Mouse (Mus musculus) embryonic fibroblast, embryonic 13.5 days (primary cell): ENCODE data around the gene Psmd8. TPM values are rescaled to one million over a fixed set of nuclear protein-coding genes. Genes with fewer than 3 reads are reported as not detected.

ENCODE experiments used
- H3K27ac ChIP-seq: 2 replicates; pipeline ENCODE4 v1.5.1; 2012; ENCODE audit warnings: low read length, control low read depth, inconsistent platforms; ENCODE audit not compliant: insufficient read depth
- H3K4me1 ChIP-seq: 2 replicates; pipeline ENCODE4 v1.6.1; 2011; ENCODE audit warnings: low read length; ENCODE audit not compliant: control insufficient read depth, insufficient read depth
- H3K4me3 ChIP-seq: 2 replicates; pipeline ENCODE4 v1.5.1; 2011; ENCODE audit warnings: mild to moderate bottlenecking, control low read depth, low read length; ENCODE audit not compliant: insufficient read depth
- CTCF ChIP-seq: IDR thresholded peaks from 2 replicates; pipeline ENCODE4 v1.5.1; 2011; ENCODE audit warnings: mild to moderate bottlenecking, control low read depth, low read length, moderate library complexity, borderline replicate concordance; ENCODE audit not compliant: insufficient read depth
- POLR2A ChIP-seq: IDR thresholded peaks from 2 replicates; pipeline ENCODE4 v1.6.1; 2011; ENCODE audit warnings: low read depth, mild to moderate bottlenecking, control low read depth, low read length, moderate library complexity
- polyA plus RNA-seq: library from polyadenylated mRNA; stranded (reverse); fragments of >200 nt; gene quantifications from 2 replicates; pipeline ENCODE4 v1.2.4, GENCODE M21; 2011; ENCODE audit warnings: low read depth; ENCODE audit not compliant: missing spikeins, insufficient read length

The Psmd8 gene
- polyA plus RNA-seq, 1 experiment = 374 TPM

DNA sequence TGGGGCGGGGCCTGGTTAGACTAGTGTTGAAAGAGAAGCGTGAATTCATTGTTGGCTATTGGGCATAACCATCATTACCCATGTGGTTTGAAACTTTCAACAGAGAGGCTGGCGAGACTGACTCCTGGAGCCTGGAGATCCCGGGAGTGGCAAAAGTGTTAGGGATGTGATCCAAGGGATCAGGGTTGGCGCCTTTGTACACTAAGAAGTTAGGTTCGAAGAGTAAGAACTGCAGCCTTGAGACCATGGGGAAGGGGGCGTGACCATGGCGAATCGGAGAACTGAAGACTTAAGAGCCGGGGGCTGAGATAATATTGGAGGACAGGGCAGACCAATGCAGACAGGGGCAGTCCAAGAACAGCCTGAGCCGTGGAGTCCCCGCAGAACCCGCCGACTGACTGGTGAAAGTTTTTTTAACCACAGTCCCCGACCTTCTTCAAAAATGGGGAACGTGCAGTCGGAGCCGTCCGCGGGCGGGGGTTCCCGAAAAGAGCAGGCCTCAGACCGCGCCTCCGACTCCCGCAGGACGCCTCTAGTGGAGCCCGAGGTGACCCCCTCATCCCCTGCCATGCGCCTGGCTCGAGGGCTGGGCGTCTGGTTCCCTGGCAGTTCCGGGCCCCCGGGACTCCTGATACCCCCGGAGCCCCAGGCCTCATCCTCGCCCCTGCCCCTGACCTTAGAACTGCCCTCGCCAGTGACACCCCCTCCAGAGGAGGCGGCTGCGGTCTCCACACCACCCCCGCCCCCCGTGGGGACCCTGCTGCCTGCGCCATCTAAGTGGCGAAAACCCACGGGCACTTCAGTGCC is 9.5 kb downstream of the Psmd8 start:
- TF ChIP-seq CTCF = no peak
- no peak for TF ChIP-seq POLR2A
- H3K4me1 ChIP-seq = peaks cover 9% of the 10 kb centered on the region
- peak overlapping the region; percentile 48 for H3K27ac ChIP-seq
- H3K4me3 ChIP-seq = peak overlapping the region; percentile 53

DNA sequence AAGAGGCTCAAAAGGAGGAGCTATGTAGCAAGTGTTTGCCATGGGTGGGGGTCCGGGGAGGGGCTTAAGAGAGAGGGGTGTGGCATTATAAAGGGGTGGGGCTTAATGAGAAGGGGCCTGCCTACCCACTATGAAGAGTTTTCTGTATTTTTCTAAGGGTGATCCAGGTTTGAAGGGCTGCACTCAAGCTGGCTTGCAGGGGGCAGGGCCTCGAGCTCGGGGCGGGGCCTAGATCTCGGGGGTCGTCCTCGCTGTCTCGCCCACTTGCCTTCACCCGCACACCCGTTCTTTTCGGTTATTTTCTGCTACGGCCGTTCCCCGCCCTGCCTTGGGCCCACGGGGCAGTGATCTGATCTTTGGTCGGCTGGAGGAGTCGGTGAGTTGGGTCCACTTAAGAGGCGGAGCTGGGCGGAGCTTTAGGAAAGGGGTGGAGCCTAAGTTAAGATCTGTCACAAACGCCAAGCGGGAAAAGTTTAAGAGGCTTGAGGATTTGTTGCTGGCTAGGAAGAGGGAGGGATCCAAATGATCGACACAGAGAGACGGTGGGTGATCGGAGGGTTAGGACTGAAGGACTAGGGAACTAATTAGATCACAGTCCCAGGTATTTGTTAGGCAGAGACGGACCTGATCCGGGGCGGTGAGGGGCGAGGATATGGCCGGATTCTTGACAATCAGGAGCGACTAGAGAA is 10.3 kb downstream of the Psmd8 start, which contains the start of the genes Ggn and Spred3:
Gene Ggn, plus strand, starts transcription at position 145 of the 689 bp plus-strand sequence.
Gene Spred3, minus strand, starts transcription at position 346 of the 689 bp plus-strand sequence.
- H3K4me1 ChIP-seq = peaks cover 9% of the 10 kb centered on the region
- TF ChIP-seq POLR2A (peak; percentile 64), CTCF (no peak)
- peak within 1 kb of the TSS; percentile 84 for H3K4me3 ChIP-seq
- H3K27ac ChIP-seq = peak within 1 kb of the TSS; percentile 84

DNA sequence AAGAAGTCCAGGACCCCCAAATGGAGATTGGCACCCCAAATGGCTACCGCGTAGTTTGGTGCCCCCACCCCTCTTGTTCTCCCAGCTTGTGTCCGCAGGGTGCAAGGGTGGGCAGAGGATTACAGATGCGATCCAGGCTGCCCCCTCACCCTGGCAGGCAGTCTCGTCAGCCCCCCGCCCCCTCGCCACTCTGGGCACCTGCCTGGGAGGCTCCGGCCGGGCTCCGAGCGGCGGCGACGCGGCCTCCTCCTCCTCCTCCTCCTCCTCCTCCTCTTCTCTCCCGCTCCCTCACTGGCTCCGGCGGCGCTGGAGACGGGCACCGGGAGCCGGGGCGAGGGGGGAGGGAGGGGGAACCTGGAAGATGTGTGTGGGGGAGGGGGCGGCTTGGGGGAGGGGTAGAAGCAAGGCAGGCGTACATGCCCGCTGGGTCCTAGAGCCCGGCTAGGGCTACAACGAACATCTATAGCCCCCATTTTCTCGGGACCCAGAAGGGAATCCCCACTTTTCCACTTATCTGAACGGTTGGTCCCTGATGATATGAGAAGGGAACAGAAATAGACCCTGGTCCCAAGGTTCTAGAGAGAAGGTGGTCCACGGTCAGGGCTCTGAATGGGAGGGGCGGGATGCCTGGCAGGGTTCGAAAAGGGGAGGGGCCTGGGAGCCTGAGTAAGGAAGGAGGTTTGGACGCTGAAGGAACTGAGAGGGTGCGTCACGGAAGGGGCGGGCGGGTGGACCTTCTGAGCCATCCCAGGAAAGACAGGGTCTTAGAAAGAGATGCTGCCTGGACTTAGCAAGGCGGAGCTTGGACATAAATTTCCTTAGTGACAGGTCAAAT is 11.1 kb downstream of the Psmd8 start:
- TF ChIP-seq CTCF (no peak), POLR2A (no peak)
- Histone ChIP-seq H3K27ac (peak overlapping the region; percentile 80), H3K4me3 (peak overlapping the region; percentile 84), H3K4me1 (peaks cover 9% of the 10 kb centered on the region)

DNA sequence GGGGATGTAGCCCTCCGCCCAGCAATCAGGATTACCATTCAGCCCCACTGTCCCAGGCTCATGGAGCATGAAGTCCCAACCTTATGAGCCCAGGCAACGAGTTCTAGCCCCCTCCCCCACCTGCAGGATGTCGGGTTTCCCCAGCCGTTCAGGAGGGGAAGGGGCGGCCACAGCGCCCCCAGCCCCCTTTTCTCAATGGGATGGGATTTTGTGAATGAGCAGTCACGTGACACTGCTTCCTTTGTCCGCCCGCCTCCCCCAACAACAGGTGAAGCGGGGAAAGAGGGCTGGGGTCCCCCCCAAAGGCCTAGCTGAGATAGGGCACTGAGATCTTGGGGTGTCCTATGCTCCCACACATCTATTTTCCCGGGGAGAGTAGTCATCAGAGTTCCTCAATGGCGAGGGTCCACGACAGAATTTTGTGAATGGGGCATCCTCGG is 11.7 kb downstream of the Psmd8 start:
- peaks cover 9% of the 10 kb centered on the region for H3K4me1 ChIP-seq
- TF ChIP-seq POLR2A = no peak
- no peak for TF ChIP-seq CTCF
- peak overlapping the region; percentile 84 for H3K4me3 ChIP-seq
- H3K27ac ChIP-seq = peak overlapping the region; percentile 66

DNA sequence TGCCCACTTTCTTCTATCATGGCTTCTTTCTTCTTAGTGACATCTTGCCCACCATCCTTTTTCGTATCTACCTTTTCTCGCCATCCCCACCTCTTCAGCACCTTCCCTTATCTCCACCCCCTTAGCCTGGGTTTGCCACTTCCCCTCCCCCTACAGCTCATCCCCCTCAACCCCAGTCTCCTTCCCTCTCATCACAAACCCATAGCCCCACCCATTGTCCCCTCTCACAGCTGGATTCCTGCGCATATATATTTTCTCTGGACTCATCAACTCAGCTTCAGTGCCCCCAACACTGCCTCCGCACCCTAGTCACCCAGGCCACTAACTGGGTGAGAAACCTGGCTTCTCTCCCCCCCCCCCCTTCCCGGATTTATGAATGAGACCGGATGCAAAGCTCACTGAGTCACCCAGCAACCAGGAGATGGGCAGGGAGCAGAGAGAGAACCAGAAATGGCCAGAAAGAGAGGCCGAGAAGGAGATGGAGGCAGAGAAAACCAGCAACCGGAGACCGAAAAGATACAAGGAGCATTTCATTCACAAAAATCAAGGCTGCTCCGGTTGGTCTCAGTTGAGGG is 12.3 kb downstream of the Psmd8 start:
- Histone ChIP-seq H3K4me3 (peak overlapping the region; percentile 84), H3K27ac (peak overlapping the region; percentile 66; the same call in 1 of the 2 replicates), H3K4me1 (peaks cover 9% of the 10 kb centered on the region)
- TF ChIP-seq POLR2A (peak; percentile 46), CTCF (no peak)

DNA sequence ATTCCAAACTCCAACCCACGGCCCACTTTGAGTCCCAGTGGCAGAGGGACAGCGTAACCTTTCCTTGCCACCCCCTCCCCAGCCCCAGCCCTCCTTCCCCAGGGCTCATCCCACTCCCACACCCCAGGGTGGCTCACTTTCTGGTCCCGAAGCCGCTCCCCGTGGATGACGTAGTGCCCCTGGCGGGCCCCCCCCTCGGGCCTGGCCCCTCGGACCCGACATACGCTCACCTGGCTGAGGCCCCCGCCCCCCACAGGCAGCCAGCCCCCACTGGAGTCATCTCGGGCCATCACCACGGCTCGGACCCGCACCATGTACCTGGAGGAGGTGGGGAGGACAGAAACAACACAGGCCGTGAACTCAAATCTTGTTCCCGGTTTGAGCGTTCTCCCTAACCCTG is 12.8 kb downstream of the Psmd8 start:
- peak overlapping the region; percentile 66; the same call in 1 of the 2 replicates for H3K27ac ChIP-seq
- peaks cover 9% of the 10 kb centered on the region for H3K4me1 ChIP-seq
- H3K4me3 ChIP-seq = peak overlapping the region; percentile 84
- no peak for TF ChIP-seq POLR2A
- TF ChIP-seq CTCF = no peak

DNA sequence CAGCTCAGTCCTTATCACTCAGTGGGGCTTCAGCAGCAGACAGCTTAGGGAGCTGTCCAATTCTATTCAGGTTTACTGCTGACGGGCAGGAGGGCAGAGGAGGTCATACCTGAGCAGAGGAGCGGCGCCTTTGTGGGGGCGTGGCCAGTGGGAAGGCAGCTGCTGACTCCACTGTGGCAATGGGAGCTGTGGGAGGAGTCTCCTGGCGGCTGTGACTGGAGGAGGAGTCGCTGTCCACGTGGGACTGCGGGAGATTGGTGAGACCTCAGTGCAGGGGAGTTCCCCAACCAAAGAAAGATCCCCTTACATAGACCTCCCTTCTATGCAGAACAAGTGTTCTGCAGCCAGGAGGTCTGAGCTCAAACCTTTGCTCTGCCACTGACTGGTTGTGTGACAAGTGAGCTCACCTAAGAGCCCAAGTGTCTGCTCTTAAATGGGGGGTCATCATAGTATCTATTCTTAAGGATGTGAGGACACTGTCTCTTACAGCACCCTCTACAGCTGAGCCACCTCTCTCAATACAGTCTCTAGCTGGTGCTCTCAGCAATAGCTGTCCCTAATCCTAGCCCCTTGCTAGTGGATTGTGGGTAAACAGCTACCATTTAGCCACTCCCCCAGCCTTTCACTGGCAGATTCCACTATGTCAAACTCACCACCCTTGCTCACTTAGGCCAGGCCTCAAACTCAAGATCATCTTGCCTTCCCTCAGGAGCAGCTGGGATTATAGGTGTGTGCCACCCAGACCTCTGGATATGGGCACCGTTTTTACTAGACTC is 17.6 kb downstream of the Psmd8 start:
- Histone ChIP-seq H3K4me3 (no peak overlapping the region), H3K27ac (no peak overlapping the region), H3K4me1 (peaks cover 6% of the 10 kb centered on the region; the same call in 1 of the 2 replicates)
- TF ChIP-seq POLR2A (no peak), CTCF (no peak)

DNA sequence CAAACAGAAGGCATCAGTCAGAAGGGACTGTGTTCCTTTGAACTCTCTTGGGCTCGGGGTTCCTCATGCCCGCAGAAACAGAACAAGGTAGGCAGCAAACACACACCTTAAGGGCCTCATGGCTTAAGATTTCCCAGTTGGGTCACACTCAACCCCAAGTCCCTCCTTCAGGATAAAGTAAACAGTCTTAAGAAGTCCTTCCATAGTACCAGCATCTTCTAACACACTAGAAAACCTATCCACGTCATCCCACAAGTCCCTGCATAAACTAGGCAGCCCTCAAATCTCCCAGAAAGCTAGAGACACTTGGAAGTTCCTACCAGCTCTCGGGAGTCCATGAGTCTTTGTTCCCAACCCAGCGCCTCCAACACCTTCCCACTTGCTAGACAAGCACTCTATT is 18.2 kb downstream of the Psmd8 start:
- TF ChIP-seq CTCF (no peak), POLR2A (no peak)
- peaks cover 4% of the 10 kb centered on the region; the same call in 1 of the 2 replicates for H3K4me1 ChIP-seq
- H3K4me3 ChIP-seq = no peak overlapping the region
- H3K27ac ChIP-seq = no peak overlapping the region
